ENCODE assay signal across 23 mouse cellular contexts in genomic region chr5:144766646-144767045, GRCm38 (mm10). TPM values are rescaled to one million over a fixed set of nuclear protein-coding genes. Genes with fewer than 3 reads are reported as not detected.
DNase-seq lines count a peak whose midpoint lies in the region; ATAC-seq and TF ChIP-seq lines count a peak whose summit lies in the region.
"Had no signal": no experiment of that assay in that cellular context is flagged by ENCODE, and none has a peak within 500 bp of the region (broad histone marks: within the 10 kb centered on the region; RNA-seq: fewer than 3 reads in every experiment).

No protein-coding gene starts in this region.

- no peak overlapping the region for H3K4me3 ChIP-seq in forebrain, postnatal 0 days (ENCODE audit: low read depth, low read length)
- no peak overlapping the region for H3K4me3 ChIP-seq in forebrain, embryonic 13.5 days
- no peak overlapping the region for H3K4me3 ChIP-seq in midbrain, embryonic 11.5 days (ENCODE audit: low read depth, low read length)
- no peak overlapping the region for H3K4me3 ChIP-seq in midbrain, embryonic 10.5 days
- H3K4me3 ChIP-seq: heart, adult 2 months; hindbrain, embryonic 13.5 days; left cerebral cortex, adult 2 months; liver, embryonic 15.5 days had no signal

- peaks cover 6% of the 10 kb centered on the region; the same call in 1 of the 2 replicates for H3K4me1 ChIP-seq in forebrain, postnatal 0 days (ENCODE audit: insufficient read depth)
- peaks cover 17% of the 10 kb centered on the region for H3K4me1 ChIP-seq in forebrain, embryonic 13.5 days
- peaks cover 7% of the 10 kb centered on the region for H3K4me1 ChIP-seq in midbrain, embryonic 11.5 days (ENCODE audit: control insufficient read depth, insufficient read depth, low read length)
- H3K4me1 ChIP-seq in midbrain, embryonic 10.5 days = peaks cover 17% of the 10 kb centered on the region

- ATAC-seq in forebrain, postnatal 0 days = no peak
- no peak for ATAC-seq in forebrain, embryonic 13.5 days
- ATAC-seq in midbrain, embryonic 11.5 days (ENCODE audit: low FRiP score) = no peak
- ATAC-seq: activated CD4-positive, CD25-positive, alpha-beta regulatory T cell, adult 4 months; forebrain, embryonic 16.5 days; inflammation-experienced regulatory T-cells, adult 6 months; Patski had no signal

- TF ChIP-seq CTCF in forebrain, postnatal 0 days (IDR thresholded peaks at IDR 0.05; ENCODE audit: low read depth) = no peak

- no peak overlapping the region for H3K9ac ChIP-seq in forebrain, postnatal 0 days
- H3K9ac ChIP-seq in forebrain, embryonic 13.5 days = no peak overlapping the region
- no peak overlapping the region for H3K9ac ChIP-seq in midbrain, embryonic 11.5 days (ENCODE audit: low read length)
- H3K9ac ChIP-seq: hindbrain, embryonic 13.5 days; liver, embryonic 15.5 days had no signal

- 76% methylated on average over 11 of the region's 11 CpGs for WGBS in forebrain, postnatal 0 days
- 87% methylated on average over 11 of the region's 11 CpGs for WGBS in forebrain, embryonic 13.5 days
- WGBS in midbrain, embryonic 11.5 days = 88% methylated on average over 11 of the region's 11 CpGs
- 90% methylated on average over 11 of the region's 11 CpGs for WGBS in midbrain, embryonic 10.5 days

- H3K36me3 ChIP-seq in forebrain, postnatal 0 days (ENCODE audit: insufficient read depth) = peaks cover 12% of the 10 kb centered on the region
- peaks cover 12% of the 10 kb centered on the region for H3K36me3 ChIP-seq in forebrain, embryonic 13.5 days (ENCODE audit: poor library complexity, severe bottlenecking)
- no peaks in the 10 kb centered on the region for H3K36me3 ChIP-seq in midbrain, embryonic 11.5 days (ENCODE audit: control insufficient read depth, insufficient read depth, low read length)
- peaks cover 14% of the 10 kb centered on the region for H3K36me3 ChIP-seq in midbrain, embryonic 10.5 days

- H3K27ac ChIP-seq in forebrain, postnatal 0 days (ENCODE audit: low read depth, low read length) = no peak overlapping the region
- H3K27ac ChIP-seq in forebrain, embryonic 13.5 days = no peak overlapping the region
- H3K27ac ChIP-seq in midbrain, embryonic 11.5 days (ENCODE audit: low read depth, low read length) = no peak overlapping the region
- no peak overlapping the region for H3K27ac ChIP-seq in midbrain, embryonic 10.5 days (replicated peaks)
- H3K27ac ChIP-seq: heart, adult 2 months; left cerebral cortex, adult 2 months; liver, embryonic 15.5 days; macrophage had no signal

- no peak overlapping the region for H3K4me2 ChIP-seq in forebrain, postnatal 0 days (ENCODE audit: low read depth)
- H3K4me2 ChIP-seq in forebrain, embryonic 13.5 days = no peak overlapping the region
- no peak overlapping the region for H3K4me2 ChIP-seq in midbrain, embryonic 11.5 days
- H3K4me2 ChIP-seq: liver, embryonic 15.5 days had no signal

- intact Hi-C loops in heart, postnatal 36 days (cut with DNase I) = loop anchor here (10.0 kb wide), 1 partner anchor 198 kb away; the partner anchor contains the start of gene Smurf1

- peak; percentile 21 for DNase-seq in forebrain, postnatal 0 days
- DNase-seq in midbrain, embryonic 11.5 days (ENCODE audit: low spot score, missing footprints) = peak; percentile 78
- DNase-seq in midbrain, embryonic 10.5 days (ENCODE audit: low spot score) = no peak
- DNase-seq in ZHBTc4 (ENCODE audit: low read depth, low spot score) = peak; percentile 64
- DNase-seq in adrenal gland, adult 18-20 months (ENCODE audit: low spot score in 2 of 2) = no peak
- DNase-seq in heart, postnatal 36 days = no peak
- DNase-seq: adrenal gland, postnatal 10 days; B cell, adult 2 months; gastrocnemius, postnatal 25 days; heart, adult 2 months; left cerebral cortex, postnatal 4 days; liver had no signal

- no peaks in the 10 kb centered on the region for H3K9me3 ChIP-seq in forebrain, postnatal 0 days (ENCODE audit: low read length)
- H3K9me3 ChIP-seq in forebrain, embryonic 13.5 days (replicated peaks) = no peaks in the 10 kb centered on the region
- no peaks in the 10 kb centered on the region for H3K9me3 ChIP-seq in midbrain, embryonic 11.5 days (ENCODE audit: control insufficient read depth, low read length)
- H3K9me3 ChIP-seq in midbrain, embryonic 10.5 days (replicated peaks) = no peaks in the 10 kb centered on the region
- H3K9me3 ChIP-seq: embryonic facial prominence, embryonic 10.5 days; hindbrain, embryonic 13.5 days; liver, embryonic 15.5 days had no signal

- H3K27me3 ChIP-seq in forebrain, postnatal 0 days (ENCODE audit: insufficient read depth, low read length) = no peaks in the 10 kb centered on the region
- H3K27me3 ChIP-seq in forebrain, embryonic 13.5 days = peaks cover 13% of the 10 kb centered on the region
- H3K27me3 ChIP-seq in midbrain, embryonic 11.5 days (ENCODE audit: control insufficient read depth, insufficient read depth, low read length) = peaks cover 2% of the 10 kb centered on the region; the same call in 1 of the 2 replicates
- H3K27me3 ChIP-seq in midbrain, embryonic 10.5 days (ENCODE audit: low read depth, poor library complexity, severe bottlenecking) = peaks cover 16% of the 10 kb centered on the region

RNA-seq across cellular contexts. Expression of gene Trrap, which starts 0.9 kb away (rescaled TPM):
- total RNA-seq in forebrain, postnatal 0 days (2014; rRNA removed) = 92.1 and 125 TPM in 2 replicates
- polyA plus RNA-seq in forebrain, postnatal 0 days (2015; fragmentation: Nextera tagmentation; extraction: Ambion mirVana) = 30.2 and 47.1 TPM in 2 replicates
- polyA plus RNA-seq in forebrain, embryonic 13.5 days (2015; fragmentation: Nextera tagmentation; extraction: Ambion mirVana) = 80.9 and 82.1 TPM in 2 replicates
- polyA plus RNA-seq in midbrain, embryonic 11.5 days (2014; fragmentation: Nextera tagmentation; extraction: Ambion mirVana) = 85.1 and 91.8 TPM in 2 replicates
- polyA plus RNA-seq in midbrain, embryonic 10.5 days (2016; fragmentation: Nextera tagmentation; extraction: Ambion mirVana) = 69.8 and 81.2 TPM in 2 replicates
- total RNA-seq in adrenal gland, adult 18-20 months (2021) = 10 to 100 TPM; 79.6 to 80.3 TPM
- total RNA-seq in heart, postnatal 36 days (2021) = 10 to 100 TPM; 40.3 to 45.2 TPM

RNA-seq across cellular contexts. Expression of gene Tmem130, which starts 5.0 kb away (rescaled TPM):
- total RNA-seq in forebrain, postnatal 0 days (2014; rRNA removed) = 164 and 262 TPM in 2 replicates
- polyA plus RNA-seq in forebrain, postnatal 0 days (2015; fragmentation: Nextera tagmentation; extraction: Ambion mirVana) = 175 and 379 TPM in 2 replicates
- polyA plus RNA-seq in forebrain, embryonic 13.5 days (2015; fragmentation: Nextera tagmentation; extraction: Ambion mirVana) = 79.2 and 94.8 TPM in 2 replicates
- 20.1 and 20.6 TPM in 2 replicates for polyA plus RNA-seq in midbrain, embryonic 11.5 days (2014; fragmentation: Nextera tagmentation; extraction: Ambion mirVana)
- 2.5 and 10.9 TPM in 2 replicates for polyA plus RNA-seq in midbrain, embryonic 10.5 days (2016; fragmentation: Nextera tagmentation; extraction: Ambion mirVana)
- 10 to 100 TPM; 33.3 to 37.7 TPM for total RNA-seq in adrenal gland, adult 18-20 months (2021)
- under 1 TPM; 0.11 to 0.14 TPM for total RNA-seq in heart, postnatal 36 days (2021)
- total RNA-seq: gastrocnemius, postnatal 25 days; neutrophil, adult 5-6 weeks had no signal
- polyA plus RNA-seq: activated CD4-positive, CD25-positive, alpha-beta regulatory T cell, adult 4 months; inflammation-experienced regulatory T-cells, adult 6 months; macrophage had no signal

Comparison
In these comparisons a context has a peak if more than half of its experiments do, and no peak if none do; other contexts are left out.
1. DNase-seq: peak in forebrain, postnatal 0 days (single experiment), midbrain, embryonic 11.5 days (single experiment) and ZHBTc4 (single experiment); none in midbrain, embryonic 10.5 days (single experiment), adrenal gland, adult 18-20 months (0 of 2) and heart, postnatal 36 days (0 of 2).